Mouse (Mus musculus): Measurements from ENCODE around the gene Zswim8. TPM values are rescaled to one million over a fixed set of nuclear protein-coding genes. Genes with fewer than 3 reads are reported as not detected.
A peak's percentile ranks its signal among the peaks of the same experiment; 100 is the strongest.

Zswim8 gene
- polyA plus RNA-seq, 1 experiment from 2014 or later = 26.1 TPM

- H3K27ac ChIP-seq (replicated peaks) = peak overlapping the region; percentile 90
- H3K27me3 ChIP-seq (ENCODE audit: low read depth, poor library complexity, severe bottlenecking) = peaks cover 11% of the 10 kb centered on the region; the same call in 1 of the 2 replicates
- H3K36me3 ChIP-seq = peaks cover 33% of the 10 kb centered on the region
- H3K9me3 ChIP-seq (replicated peaks) = no peaks in the 10 kb centered on the region
- H3K4me1 ChIP-seq = peaks cover 14% of the 10 kb centered on the region
- DNase-seq (ENCODE audit: low spot score) = peak; percentile 22
- 11% methylated on average over 13 of the region's 13 CpGs for WGBS
- peak overlapping the region; percentile 84 for H3K4me3 ChIP-seq
These were observed 33.7 kb upstream of the Zswim8 start for GRCm38 (mm10) chr14:20673735-20674063.

DNA sequence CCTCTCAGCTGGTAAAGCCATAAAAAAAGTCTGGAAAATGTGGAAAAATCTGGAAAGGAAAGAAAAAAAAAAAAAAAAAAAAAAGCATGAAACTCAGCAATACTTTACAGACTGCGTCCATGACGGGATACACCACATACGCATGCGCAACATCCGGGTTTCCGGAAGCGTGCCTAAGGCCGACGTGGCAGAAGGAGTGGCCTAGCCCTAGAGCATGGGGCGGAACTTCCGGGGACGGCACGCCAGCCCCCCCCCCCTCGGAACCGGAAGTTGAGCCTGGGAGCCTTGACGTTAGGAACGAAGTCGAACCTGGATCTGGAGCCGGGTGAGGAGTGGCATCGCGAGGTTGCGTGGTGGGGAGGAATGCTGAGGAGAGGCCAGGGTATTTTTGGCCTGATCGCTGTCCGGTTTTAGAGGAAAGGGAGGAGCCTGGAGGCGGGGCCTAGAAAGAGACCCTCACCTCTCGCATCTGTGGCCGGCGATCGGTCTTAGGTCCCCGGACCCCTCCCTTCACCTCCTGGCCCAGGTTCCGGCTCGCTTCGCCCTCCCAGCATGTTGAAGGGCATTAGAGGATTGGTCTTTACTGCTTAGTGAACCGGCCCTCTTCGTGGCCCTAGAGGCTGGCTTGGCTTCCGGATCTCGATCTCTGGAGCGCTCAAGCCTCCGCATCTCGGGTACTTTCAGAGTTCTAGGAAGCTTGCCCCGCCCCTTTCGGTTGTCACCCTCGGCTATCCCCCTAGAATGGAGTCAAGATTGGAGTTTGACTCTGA lies 33.1 kb upstream of the Zswim8 start, which contains the start of gene Sec24c:
Gene Sec24c (plus strand): TSS at position 245 of the 770 bp plus-strand sequence.
- Histone ChIP-seq H3K9me3 (replicated peaks) (no peaks in the 10 kb centered on the region), H3K4me1 (peaks cover 14% of the 10 kb centered on the region), H3K27ac (replicated peaks) (peak within 1 kb of the TSS; percentile 90), H3K4me3 (peak within 1 kb of the TSS; percentile 84), H3K27me3 (ENCODE audit: low read depth, poor library complexity, severe bottlenecking) (peaks cover 5% of the 10 kb centered on the region; the same call in 1 of the 2 replicates), H3K36me3 (peaks cover 38% of the 10 kb centered on the region)
- peak; percentile 99 for DNase-seq (ENCODE audit: low spot score)
- WGBS = under 1% methylated on average over 43 of the region's 43 CpGs

DNA sequence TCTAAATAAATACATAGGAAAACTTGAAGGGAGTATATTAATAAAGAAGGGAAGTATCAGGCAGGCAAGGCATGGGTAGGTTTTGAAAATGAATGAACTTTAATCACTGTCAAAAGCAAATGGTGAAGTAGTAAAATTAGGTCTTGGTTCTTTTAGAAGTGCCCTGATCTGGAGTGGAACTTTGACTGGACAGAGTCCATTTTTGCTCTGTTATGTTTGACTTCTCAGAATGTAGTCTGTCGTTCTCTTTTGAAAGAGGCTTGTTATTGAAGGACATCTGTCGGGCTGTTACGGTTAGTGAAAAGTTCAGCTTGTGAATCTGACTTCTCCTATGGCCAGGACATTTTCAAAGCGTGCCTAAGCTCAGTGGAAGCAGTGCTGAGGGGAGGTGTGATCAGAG lies 29.4 kb upstream of the Zswim8 start:
- 95% methylated on average over 4 of the region's 4 CpGs for WGBS
- no peak for DNase-seq (ENCODE audit: low spot score)
- H3K9me3 ChIP-seq (replicated peaks) = no peaks in the 10 kb centered on the region
- no peak overlapping the region for H3K27ac ChIP-seq (replicated peaks)
- H3K36me3 ChIP-seq = peaks cover 75% of the 10 kb centered on the region
- no peak overlapping the region for H3K4me3 ChIP-seq
- no peaks in the 10 kb centered on the region for H3K27me3 ChIP-seq (ENCODE audit: low read depth, poor library complexity, severe bottlenecking)
- H3K4me1 ChIP-seq = peaks cover 14% of the 10 kb centered on the region

GRCm38 (mm10) chr14:20681742-20682141 lies 25.6 kb upstream of the Zswim8 start:
- peaks cover 100% of the 10 kb centered on the region for H3K36me3 ChIP-seq
- 90% methylated on average over 2 of the region's 2 CpGs for WGBS
- no peak overlapping the region for H3K27ac ChIP-seq (replicated peaks)
- no peaks in the 10 kb centered on the region for H3K9me3 ChIP-seq (replicated peaks)
- no peak for DNase-seq (ENCODE audit: low spot score)
- H3K27me3 ChIP-seq (ENCODE audit: low read depth, poor library complexity, severe bottlenecking) = no peaks in the 10 kb centered on the region
- H3K4me1 ChIP-seq = no peaks in the 10 kb centered on the region
- H3K4me3 ChIP-seq = no peak overlapping the region

DNA sequence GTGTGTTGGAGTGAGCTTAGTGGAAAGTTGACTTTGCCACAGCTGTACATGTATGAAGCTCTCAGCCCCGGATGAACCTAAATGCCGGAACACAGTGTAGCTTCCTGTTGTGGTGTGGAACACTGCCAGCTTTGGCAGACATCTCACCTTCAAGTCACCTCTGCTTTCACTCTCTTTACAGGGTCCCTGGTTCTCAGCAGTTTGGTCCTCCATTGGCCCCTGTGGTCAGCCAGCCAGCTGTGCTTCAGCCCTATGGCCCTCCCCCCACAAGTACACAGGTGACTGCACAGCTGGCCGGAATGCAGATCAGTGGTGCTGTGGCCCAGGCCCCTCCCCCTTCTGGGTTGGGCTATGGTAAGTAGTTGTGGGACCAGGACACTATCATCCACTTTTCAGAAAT lies 24.9 kb upstream of the Zswim8 start:
- WGBS = 84% methylated on average over 3 of the region's 3 CpGs
- Histone ChIP-seq H3K27ac (replicated peaks) (no peak overlapping the region), H3K9me3 (replicated peaks) (no peaks in the 10 kb centered on the region), H3K36me3 (peaks cover 100% of the 10 kb centered on the region), H3K27me3 (ENCODE audit: low read depth, poor library complexity, severe bottlenecking) (no peaks in the 10 kb centered on the region), H3K4me3 (no peak overlapping the region), H3K4me1 (no peaks in the 10 kb centered on the region)
- DNase-seq (ENCODE audit: low spot score) = no peak

DNA sequence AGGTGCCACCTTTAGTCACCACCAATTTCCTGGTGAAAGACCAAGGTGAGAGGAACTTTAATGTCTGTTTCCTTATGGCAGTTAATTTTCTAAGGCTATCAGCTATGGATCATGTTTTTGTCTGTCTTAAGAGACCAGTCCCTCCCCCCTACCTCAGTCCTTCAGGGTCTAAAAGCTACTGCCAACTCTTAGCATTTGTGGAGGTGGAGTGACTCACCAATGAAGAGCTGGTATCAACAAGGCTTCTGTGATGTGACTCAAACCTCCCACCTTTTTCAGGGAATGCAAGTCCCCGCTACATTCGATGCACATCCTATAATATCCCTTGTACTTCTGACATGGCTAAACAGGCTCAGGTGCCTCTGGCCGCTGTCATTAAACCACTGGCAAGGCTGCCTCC lies 20.8 kb upstream of the Zswim8 start:
- Histone ChIP-seq H3K4me1 (no peaks in the 10 kb centered on the region), H3K27ac (replicated peaks) (no peak overlapping the region), H3K4me3 (no peak overlapping the region), H3K36me3 (peaks cover 100% of the 10 kb centered on the region), H3K9me3 (replicated peaks) (no peaks in the 10 kb centered on the region), H3K27me3 (ENCODE audit: low read depth, poor library complexity, severe bottlenecking) (no peaks in the 10 kb centered on the region)
- DNase-seq (ENCODE audit: low spot score) = no peak
- 98% methylated on average over 3 of the region's 3 CpGs for WGBS

DNA sequence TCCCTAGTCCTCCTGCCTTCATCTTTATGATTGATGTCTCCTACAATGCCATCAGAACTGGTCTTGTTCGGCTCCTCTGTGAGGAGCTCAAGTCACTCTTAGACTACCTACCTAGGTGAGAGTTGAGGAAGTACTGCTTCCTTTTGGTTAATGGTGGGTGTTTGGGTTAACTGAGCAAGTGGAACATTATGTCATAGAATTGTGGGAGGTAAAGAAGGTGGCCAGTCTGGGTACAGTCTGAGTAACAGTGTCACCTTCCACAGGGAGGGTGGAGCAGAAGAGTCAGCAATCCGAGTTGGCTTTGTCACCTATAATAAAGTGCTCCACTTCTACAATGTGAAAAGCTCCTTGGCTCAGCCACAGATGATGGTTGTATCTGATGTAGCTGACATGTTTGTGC lies 18.3 kb upstream of the Zswim8 start:
- peaks cover 100% of the 10 kb centered on the region for H3K36me3 ChIP-seq
- 91% methylated on average over 2 of the region's 2 CpGs for WGBS
- DNase-seq (ENCODE audit: low spot score) = no peak
- no peaks in the 10 kb centered on the region; the same call in 1 of the 2 replicates for H3K4me1 ChIP-seq
- H3K27ac ChIP-seq (replicated peaks) = no peak overlapping the region
- no peak overlapping the region for H3K4me3 ChIP-seq
- H3K9me3 ChIP-seq (replicated peaks) = no peaks in the 10 kb centered on the region
- no peaks in the 10 kb centered on the region for H3K27me3 ChIP-seq (ENCODE audit: low read depth, poor library complexity, severe bottlenecking)

- Histone ChIP-seq H3K27me3 (ENCODE audit: low read depth, poor library complexity, severe bottlenecking) (no peaks in the 10 kb centered on the region), H3K36me3 (peaks cover 78% of the 10 kb centered on the region), H3K4me3 (no peak overlapping the region), H3K27ac (replicated peaks) (no peak overlapping the region), H3K4me1 (peaks cover 18% of the 10 kb centered on the region), H3K9me3 (replicated peaks) (no peaks in the 10 kb centered on the region)
- DNase-seq (ENCODE audit: low spot score) = no peak
- whole genome bisulfite sequencing = 93% methylated on average over 6 of the region's 6 CpGs
These were observed 15.6 kb upstream of the Zswim8 start for GRCm38 (mm10) chr14:20691772-20692171.

DNA sequence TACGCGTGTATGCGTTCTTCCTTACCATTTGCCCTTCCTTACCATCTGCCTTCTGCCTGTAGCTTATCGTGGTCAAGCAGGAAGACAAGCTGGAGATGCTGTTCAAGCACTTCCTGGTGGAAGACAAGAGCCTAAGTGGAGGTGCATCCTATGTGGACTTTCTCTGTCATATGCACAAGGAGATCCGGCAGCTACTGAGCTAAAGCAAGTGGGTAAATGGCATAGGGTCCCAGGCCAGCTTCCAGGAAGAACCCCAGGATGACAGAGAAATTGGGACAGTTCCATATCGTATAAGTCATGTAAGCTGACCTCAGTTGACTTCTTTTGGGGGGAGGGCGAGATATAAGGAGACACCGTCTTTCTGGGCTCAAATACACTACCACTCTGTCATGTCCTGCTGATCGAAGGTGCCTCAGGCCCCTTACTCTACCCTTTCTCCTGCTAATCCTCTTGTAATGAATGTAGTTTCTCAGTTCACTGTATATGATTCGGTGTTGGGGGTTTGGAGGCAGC lies 13.7 kb upstream of the Zswim8 start:
- Histone ChIP-seq H3K4me3 (no peak overlapping the region), H3K36me3 (peaks cover 70% of the 10 kb centered on the region), H3K27me3 (ENCODE audit: low read depth, poor library complexity, severe bottlenecking) (no peaks in the 10 kb centered on the region), H3K9me3 (replicated peaks) (no peaks in the 10 kb centered on the region), H3K4me1 (peaks cover 37% of the 10 kb centered on the region), H3K27ac (replicated peaks) (no peak overlapping the region)
- no peak for DNase-seq (ENCODE audit: low spot score)
- WGBS = 89% methylated on average over 10 of the region's 10 CpGs

DNA sequence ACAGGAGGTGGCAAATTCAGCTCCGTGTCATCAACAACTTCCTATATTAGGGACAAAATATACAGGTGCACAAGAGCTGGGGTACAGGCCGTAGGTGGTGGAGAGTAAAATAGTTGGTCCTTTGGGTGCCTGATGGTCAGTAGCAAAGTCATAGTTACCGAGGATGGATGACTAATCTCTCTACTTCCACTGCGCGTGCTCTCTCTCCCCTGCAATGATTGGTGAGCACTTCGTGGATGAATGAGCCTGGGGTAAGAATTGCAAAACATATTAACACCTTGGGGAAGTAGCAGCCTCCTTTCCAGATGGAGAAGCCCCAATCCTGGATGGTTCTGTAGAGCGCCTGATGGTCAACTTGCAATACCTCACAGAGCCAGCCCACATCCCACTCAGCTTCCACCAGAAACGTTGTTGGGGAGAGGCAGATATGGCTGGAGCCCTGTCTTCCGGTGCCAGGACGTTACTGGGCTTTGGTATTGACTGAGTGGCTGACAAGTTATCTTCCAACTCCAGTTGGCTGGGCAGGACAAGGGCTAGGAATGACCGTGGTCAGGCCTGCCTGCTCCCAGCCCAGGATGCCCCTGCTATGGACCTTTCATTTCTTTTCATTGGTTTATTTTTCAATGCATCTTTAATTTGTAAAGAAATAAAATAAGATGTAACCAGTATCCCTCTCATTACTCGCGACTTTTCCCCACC lies 13.0 kb upstream of the Zswim8 start:
- Histone ChIP-seq H3K4me3 (peak overlapping the region; percentile 73), H3K4me1 (peaks cover 38% of the 10 kb centered on the region), H3K36me3 (peaks cover 70% of the 10 kb centered on the region), H3K27ac (replicated peaks) (peak overlapping the region; percentile 93), H3K27me3 (ENCODE audit: low read depth, poor library complexity, severe bottlenecking) (no peaks in the 10 kb centered on the region), H3K9me3 (replicated peaks) (no peaks in the 10 kb centered on the region)
- no peak for DNase-seq (ENCODE audit: low spot score)
- 50% methylated on average over 13 of the region's 13 CpGs for WGBS

DNA sequence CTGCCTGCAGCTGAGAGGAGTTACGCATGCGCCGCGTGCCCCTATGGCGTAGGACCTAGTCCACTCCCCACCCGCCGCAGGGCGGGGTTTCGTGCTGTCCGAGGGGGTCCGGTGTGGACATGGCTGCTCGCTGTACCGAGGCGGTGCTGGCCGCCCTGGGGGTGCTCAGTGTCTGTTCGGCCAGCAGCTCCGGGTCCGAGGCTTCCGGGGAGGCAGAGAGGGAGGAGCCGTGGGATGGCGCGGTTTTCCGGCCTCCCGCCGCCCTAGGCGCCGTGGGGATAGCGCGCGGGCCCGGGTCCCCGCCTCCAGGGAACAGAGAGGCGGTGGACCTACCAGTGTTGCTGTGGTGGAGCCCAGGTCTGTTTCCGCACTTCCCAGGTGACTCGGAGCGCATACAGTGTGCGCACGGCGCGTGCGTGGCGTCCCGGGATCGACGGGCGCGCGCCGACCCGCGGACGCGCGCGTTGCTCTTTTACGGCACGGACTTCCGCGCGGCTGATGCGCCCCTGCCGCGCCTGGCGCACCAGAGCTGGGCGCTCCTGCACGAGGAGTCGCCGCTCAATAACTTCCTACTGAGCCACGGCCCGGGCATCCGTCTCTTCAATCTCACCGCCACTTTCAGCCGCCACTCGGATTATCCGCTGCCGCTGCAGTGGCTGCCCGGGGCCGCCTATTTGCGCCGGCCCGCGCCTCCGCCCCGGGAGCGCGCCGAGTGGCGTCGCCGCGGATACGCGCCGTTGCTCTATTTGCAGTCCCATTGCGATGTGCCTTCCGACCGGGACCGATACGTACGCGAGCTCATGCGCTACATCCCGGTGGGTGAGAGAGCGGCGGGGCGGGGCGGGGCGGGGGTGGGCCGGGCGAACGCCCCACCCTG lies 12.2 kb upstream of the Zswim8 start, which contains the start of gene Fut11:
Gene Fut11 (plus strand): TSS at position 85 of the 877 bp plus-strand sequence.
- peaks cover 42% of the 10 kb centered on the region for H3K4me1 ChIP-seq
- DNase-seq (ENCODE audit: low spot score) = peak; percentile 88
- H3K27me3 ChIP-seq (ENCODE audit: low read depth, poor library complexity, severe bottlenecking) = no peaks in the 10 kb centered on the region
- H3K9me3 ChIP-seq (replicated peaks) = no peaks in the 10 kb centered on the region
- peak within 1 kb of the TSS; percentile 73 for H3K4me3 ChIP-seq
- peak within 1 kb of the TSS; percentile 93 for H3K27ac ChIP-seq (replicated peaks)
- H3K36me3 ChIP-seq = peaks cover 67% of the 10 kb centered on the region
- under 1% methylated on average over 111 of the region's 111 CpGs for WGBS

- DNase-seq (ENCODE audit: low spot score) = no peak
- H3K4me1 ChIP-seq = peaks cover 48% of the 10 kb centered on the region
- H3K27me3 ChIP-seq (ENCODE audit: low read depth, poor library complexity, severe bottlenecking) = no peaks in the 10 kb centered on the region
- WGBS = 17% methylated on average over 27 of the region's 27 CpGs
- H3K9me3 ChIP-seq (replicated peaks) = no peaks in the 10 kb centered on the region
- H3K27ac ChIP-seq (replicated peaks) = peak overlapping the region; percentile 93
- peak overlapping the region; percentile 73 for H3K4me3 ChIP-seq
- H3K36me3 ChIP-seq = peaks cover 65% of the 10 kb centered on the region
These were observed 11.4 kb upstream of the Zswim8 start for GRCm38 (mm10) chr14:20695761-20696520.
